Mouse (Mus musculus) limb, embryonic 12.5 days (tissue): ENCODE data around the gene Herc2. TPM values are rescaled to one million over a fixed set of nuclear protein-coding genes. Genes with fewer than 3 reads are reported as not detected.

Source experiments
- polyA plus RNA-seq: library from polyadenylated mRNA; unstranded; fragments of >200 nt; fragmentation: Nextera tagmentation; extraction: Ambion mirVana; gene quantifications from 2 replicates; pipeline ENCODE4 v1.2.1, GENCODE M21; 2016

Gene Herc2
- polyA plus RNA-seq, 1 experiment from 2014 or later, result 25.8 TPM

Other genes starting within 250 kb of the Herc2 start
- gene Cyfip1, start 208.5 kb upstream of the Herc2 start, polyA plus RNA-seq, result 125 and 129 TPM in 2 replicates
- gene Nipa2, start 87.7 kb upstream of the Herc2 start, polyA plus RNA-seq, result 44.5 and 52.2 TPM in 2 replicates
- 8.1 and 9.0 TPM in 2 replicates for gene Nipa1, start 30.2 kb upstream of the Herc2 start, polyA plus RNA-seq
- not detected in 2 replicates for gene Oca2, start 189.6 kb downstream of the Herc2 start, polyA plus RNA-seq